Mouse (Mus musculus): Measurements from ENCODE around the gene Mtmr4.
A peak's percentile ranks its signal among the peaks of the same experiment; 100 is the strongest.

Gene Mtmr4

GRCm38 (mm10) chr11:87615551-87615950 is 23.6 kb downstream of the Mtmr4 start:
- DNase-seq (ENCODE audit: low read depth, low spot score) = no peak

GRCm38 (mm10) chr11:87615952-87616351 is 24.0 kb downstream of the Mtmr4 start:
- DNase-seq (ENCODE audit: low read depth, low spot score) = no peak

- DNase-seq (ENCODE audit: low read depth, low spot score) = peak; percentile 25
Observed at GRCm38 (mm10) chr11:87616790-87617474, 25.0 kb downstream of the Mtmr4 start, which contains the start of gene Hsf5. Hsf5 (plus strand) TSS chr11:87617164.

GRCm38 (mm10) chr11:87617606-87618005 is 25.6 kb downstream of the Mtmr4 start:
- peak; percentile 43 for DNase-seq (ENCODE audit: low read depth, low spot score)

GRCm38 (mm10) chr11:87623160-87623559 is 31.2 kb downstream of the Mtmr4 start:
- peak; percentile 28 for DNase-seq (ENCODE audit: low read depth, low spot score)

GRCm38 (mm10) chr11:87629859-87630258 is 37.9 kb downstream of the Mtmr4 start:
- peak; percentile 75 for DNase-seq (ENCODE audit: low read depth, low spot score)

- no peak for DNase-seq (ENCODE audit: low read depth, low spot score)
Observed at GRCm38 (mm10) chr11:87638793-87639192, 46.8 kb downstream of the Mtmr4 start.

- peak; percentile 66 for DNase-seq (ENCODE audit: low read depth, low spot score)
Observed at GRCm38 (mm10) chr11:87639206-87639605, 47.2 kb downstream of the Mtmr4 start.

- no peak for DNase-seq (ENCODE audit: low read depth, low spot score)
Observed at GRCm38 (mm10) chr11:87642865-87643264, 50.9 kb downstream of the Mtmr4 start.

GRCm38 (mm10) chr11:87654693-87655092 is 62.7 kb downstream of the Mtmr4 start:
- DNase-seq (ENCODE audit: low read depth, low spot score) = no peak

GRCm38 (mm10) chr11:87659216-87659615 is 67.3 kb downstream of the Mtmr4 start:
- DNase-seq (ENCODE audit: low read depth, low spot score) = no peak

- peak; percentile 93 for DNase-seq (ENCODE audit: low read depth, low spot score)
Observed at GRCm38 (mm10) chr11:87662407-87662806, 70.4 kb downstream of the Mtmr4 start, which contains the start of gene Rnf43. Rnf43 (plus strand) TSS chr11:87662722.

GRCm38 (mm10) chr11:87662822-87663221 is 70.9 kb downstream of the Mtmr4 start:
- DNase-seq (ENCODE audit: low read depth, low spot score) = no peak

GRCm38 (mm10) chr11:87663948-87664347 is 72.0 kb downstream of the Mtmr4 start:
- no peak for DNase-seq (ENCODE audit: low read depth, low spot score)

GRCm38 (mm10) chr11:87664521-87664920 is 72.6 kb downstream of the Mtmr4 start:
- DNase-seq (ENCODE audit: low read depth, low spot score) = no peak

- DNase-seq (ENCODE audit: low read depth, low spot score) = no peak
Observed at GRCm38 (mm10) chr11:87665224-87665623, 73.3 kb downstream of the Mtmr4 start.

- DNase-seq (ENCODE audit: low read depth, low spot score) = no peak
Observed at GRCm38 (mm10) chr11:87665658-87666057, 73.7 kb downstream of the Mtmr4 start.
